12 mouse cellular contexts compared by ENCODE assay signal in genomic region chr10:74990584-74991322, GRCm38 (mm10). TPM values are rescaled to one million over a fixed set of nuclear protein-coding genes. Genes with fewer than 3 reads are reported as not detected.
A peak's percentile ranks its signal among the peaks of the same experiment; 100 is the strongest.
DNase-seq lines count a peak whose midpoint lies in the region; ATAC-seq lines count a peak whose summit lies in the region.
"Had no signal": no experiment of that assay in that cellular context is flagged by ENCODE, and none has a peak within 500 bp of the region (broad histone marks: within the 10 kb centered on the region; RNA-seq: fewer than 3 reads in every experiment).

No protein-coding gene starts in this region.

- no peak overlapping the region for H3K4me2 ChIP-seq in hindbrain, embryonic 14.5 days (replicated peaks)
- H3K4me2 ChIP-seq: limb, embryonic 13.5 days had no signal

- peaks cover 100% of the 10 kb centered on the region for H3K4me1 ChIP-seq in megakaryocyte, embryonic 14.5 days
- peaks cover 22% of the 10 kb centered on the region for H3K4me1 ChIP-seq in hindbrain, embryonic 14.5 days (replicated peaks; ENCODE audit: control insufficient read depth, insufficient read depth, low read length)

- WGBS in hindbrain, embryonic 14.5 days = 39% methylated on average over 26 of the region's 26 CpGs

- no peak for ATAC-seq in megakaryocyte, adult 5-6 weeks (ENCODE audit: poor library complexity, severe bottlenecking)
- ATAC-seq in hindbrain, embryonic 14.5 days (ENCODE audit: low FRiP score) = no peak

- peak; percentile 31 for DNase-seq in embryo, embryonic 10 days (ENCODE audit: low spot score)
- DNase-seq in embryo, embryonic 9.5 days (ENCODE audit: extremely low spot score) = no peak
- DNase-seq in hindbrain, embryonic 14.5 days (ENCODE audit: low spot score) = no peak
- peak; percentile 40 to 69 for DNase-seq in lung, postnatal 4 days
- DNase-seq in frontal cortex, adult 2 months (ENCODE audit: extremely low spot score in 1 of 2, low spot score in 1 of 2) = no peak
- DNase-seq in adrenal gland, adult 8-10 months = no peak
- DNase-seq: right cerebral cortex, postnatal 25 days; thymus, adult 2 months had no signal

- H3K36me3 ChIP-seq in megakaryocyte, embryonic 14.5 days (replicated peaks; ENCODE audit: low read length) = peaks cover 98% of the 10 kb centered on the region
- H3K36me3 ChIP-seq in hindbrain, embryonic 14.5 days (replicated peaks; ENCODE audit: control insufficient read depth, insufficient read depth) = peaks cover 30% of the 10 kb centered on the region

- no peaks in the 10 kb centered on the region for H3K27me3 ChIP-seq in megakaryocyte, embryonic 14.5 days (replicated peaks)
- H3K27me3 ChIP-seq in hindbrain, embryonic 14.5 days (ENCODE audit: control insufficient read depth, insufficient read depth, low read length) = no peaks in the 10 kb centered on the region

- peak overlapping the region; percentile 17; the same call in 1 of the 2 replicates for H3K9ac ChIP-seq in hindbrain, embryonic 14.5 days
- H3K9ac ChIP-seq: limb, embryonic 13.5 days had no signal

- H3K27ac ChIP-seq in hindbrain, embryonic 14.5 days = no peak overlapping the region
- H3K27ac ChIP-seq: limb, embryonic 13.5 days had no signal

- peak overlapping the region; percentile 71 for H3K4me3 ChIP-seq in megakaryocyte, embryonic 14.5 days (replicated peaks)
- no peak overlapping the region for H3K4me3 ChIP-seq in hindbrain, embryonic 14.5 days (replicated peaks; ENCODE audit: low read length)
- H3K4me3 ChIP-seq: limb, embryonic 13.5 days had no signal

- H3K9me3 ChIP-seq in megakaryocyte, embryonic 14.5 days = 0 out of 2 replicates have a peak, but pooled peaks cover 5% of the 10 kb centered on the region
- no peaks in the 10 kb centered on the region for H3K9me3 ChIP-seq in hindbrain, embryonic 14.5 days (ENCODE audit: control insufficient read depth, low read length)
- H3K9me3 ChIP-seq: limb, embryonic 13.5 days had no signal

RNA-seq across cellular contexts. Expression of gene Gnaz, which starts 23.8 kb away (rescaled TPM):
- 224 and 350 TPM in 2 replicates for polyA plus RNA-seq in megakaryocyte, embryonic 14.5 days (2012; ENCODE audit: insufficient read depth, low replicate concordance)
- total RNA-seq in megakaryocyte, adult 5-6 weeks (2015) = 0.11 TPM in 1 of 2 replicates, not detected in the other
- total RNA-seq in megakaryocyte, adult 5-6 weeks (2017) = 0.18 TPM in 1 of 2 replicates, not detected in the other
- polyA plus RNA-seq in hindbrain, embryonic 14.5 days (2014; fragmentation: Nextera tagmentation; extraction: Ambion mirVana) = 66.8 and 77.7 TPM in 2 replicates
- polyA plus RNA-seq in frontal cortex, adult 2 months (2012; rRNA removed) = 76.3 and 76.4 TPM in 2 replicates
- total RNA-seq in adrenal gland, adult 8-10 months (2022) = 10 to 100 TPM in 2 of 4 experiments, 1 to 10 TPM in 2; 3.6 to 14.9 (median 8.5) TPM

RNA-seq across cellular contexts. Expression of gene Rsph14, which starts 41.6 kb away (rescaled TPM):
- polyA plus RNA-seq in megakaryocyte, embryonic 14.5 days (2012; ENCODE audit: insufficient read depth, low replicate concordance) = not detected in 2 replicates
- total RNA-seq in megakaryocyte, adult 5-6 weeks (2015) = not detected in 2 replicates
- not detected in 2 replicates for total RNA-seq in megakaryocyte, adult 5-6 weeks (2017)
- 0.20 and 0.50 TPM in 2 replicates for polyA plus RNA-seq in hindbrain, embryonic 14.5 days (2014; fragmentation: Nextera tagmentation; extraction: Ambion mirVana)
- polyA plus RNA-seq in frontal cortex, adult 2 months (2012; rRNA removed) = 0.32 and 0.42 TPM in 2 replicates
- 1 to 10 TPM in 2 of 4 experiments, under 1 TPM in 1, not detected in 1; 0.91 to 3.3 (median 1.5) TPM for total RNA-seq in adrenal gland, adult 8-10 months (2022)
- total RNA-seq: gastrocnemius, postnatal 4 days had no signal
- polyA plus RNA-seq: limb, embryonic 13.5 days; thymus, adult 2 months had no signal

RNA-seq across cellular contexts. Expression of gene Rab36, which starts 46.1 kb away (rescaled TPM):
- 0.85 and 5.4 TPM in 2 replicates for polyA plus RNA-seq in megakaryocyte, embryonic 14.5 days (2012; ENCODE audit: insufficient read depth, low replicate concordance)
- 7.6 and 7.7 TPM in 2 replicates for total RNA-seq in megakaryocyte, adult 5-6 weeks (2015)
- 2.0 and 2.9 TPM in 2 replicates for total RNA-seq in megakaryocyte, adult 5-6 weeks (2017)
- 14.5 and 17.0 TPM in 2 replicates for polyA plus RNA-seq in hindbrain, embryonic 14.5 days (2014; fragmentation: Nextera tagmentation; extraction: Ambion mirVana)
- polyA plus RNA-seq in frontal cortex, adult 2 months (2012; rRNA removed) = 41.6 TPM in 2 replicates
- total RNA-seq in adrenal gland, adult 8-10 months (2022) = 10 to 100 TPM; 14.1 to 46.3 (median 30.9) TPM

Comparison
In these comparisons a context has a peak if more than half of its experiments do, and no peak if none do; other contexts are left out.
1. DNase-seq: peak in embryo, embryonic 10 days (single experiment) and lung, postnatal 4 days (2 of 2); none in embryo, embryonic 9.5 days (single experiment), hindbrain, embryonic 14.5 days (single experiment), frontal cortex, adult 2 months (0 of 2) and adrenal gland, adult 8-10 months (single experiment).